Mouse (Mus musculus) testis, adult 2 months (tissue): ENCODE data around the gene 4930503B20Rik.

Experiments used
- CTCF ChIP-seq: fragments of 200-500 bp; IDR thresholded peaks from 2 replicates; pipeline ENCODE4 v1.5.1; 2012; ENCODE audit warnings: low read depth, mild to moderate bottlenecking, inconsistent platforms, low read length, moderate library complexity; ENCODE audit not compliant: control insufficient read depth, insufficient read depth, insufficient replicate concordance
- POLR2A ChIP-seq: fragments of 200-500 bp; IDR thresholded peaks from 2 replicates; pipeline ENCODE4 v1.6.1; 2012; ENCODE audit warnings: low read depth, mild to moderate bottlenecking, inconsistent platforms, low read length, moderate library complexity; ENCODE audit not compliant: control insufficient read depth

DNA sequence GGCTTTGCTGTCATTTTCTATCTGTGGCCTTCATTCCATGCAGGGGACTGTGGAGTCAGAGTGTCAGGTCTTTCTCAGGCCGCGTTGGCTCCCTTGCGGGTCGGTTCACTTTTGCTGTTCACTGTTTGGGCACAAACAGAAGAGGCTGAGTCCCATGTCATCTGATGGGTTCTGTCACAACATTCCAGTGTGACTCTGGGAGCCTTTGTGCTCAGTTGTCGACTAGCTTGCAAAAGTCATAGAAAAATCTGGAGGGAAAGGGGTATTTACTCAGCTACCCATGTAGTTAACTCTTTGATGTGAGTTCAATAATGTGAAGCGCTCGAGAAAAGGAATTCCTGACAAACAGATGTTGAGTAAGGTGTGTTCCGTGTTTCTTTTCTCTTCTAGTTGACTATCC, 54.7 kb downstream of the 4930503B20Rik start:
- TF ChIP-seq POLR2A (no peak), CTCF (no peak)
